Mouse (Mus musculus): ENCODE results near the gene Sucla2. TPM values are rescaled to one million over a fixed set of nuclear protein-coding genes. Genes with fewer than 3 reads are reported as not detected.
A peak's percentile ranks its signal among the peaks of the same experiment; 100 is the strongest.

Sucla2 gene
- 109 and 111 TPM in 2 replicates for polyA plus RNA-seq (2015; fragmentation: Nextera tagmentation; extraction: Ambion mirVana)

- Histone ChIP-seq H3K9ac (peak within 1 kb of the TSS; percentile 60), H3K4me3 (peak within 1 kb of the TSS; percentile 54), H3K4me2 (peak within 1 kb of the TSS; percentile 37), H3K36me3 (replicated peaks) (no peaks in the 10 kb centered on the region), H3K4me1 (peaks cover 5% of the 10 kb centered on the region; the same call in 1 of the 2 replicates), H3K27me3 (replicated peaks) (no peaks in the 10 kb centered on the region), H3K27ac (peak within 1 kb of the TSS; percentile 96), H3K9me3 (no peaks in the 10 kb centered on the region)
- peak; percentile 100 for ATAC-seq (replicated peaks)
- under 1% methylated on average over 41 of the region's 41 CpGs for WGBS
Measured at GRCm38 (mm10) chr14:73524766-73525448, at the start of gene Sucla2. Gene Sucla2, plus strand, starts transcription at chr14:73525319.

DNA sequence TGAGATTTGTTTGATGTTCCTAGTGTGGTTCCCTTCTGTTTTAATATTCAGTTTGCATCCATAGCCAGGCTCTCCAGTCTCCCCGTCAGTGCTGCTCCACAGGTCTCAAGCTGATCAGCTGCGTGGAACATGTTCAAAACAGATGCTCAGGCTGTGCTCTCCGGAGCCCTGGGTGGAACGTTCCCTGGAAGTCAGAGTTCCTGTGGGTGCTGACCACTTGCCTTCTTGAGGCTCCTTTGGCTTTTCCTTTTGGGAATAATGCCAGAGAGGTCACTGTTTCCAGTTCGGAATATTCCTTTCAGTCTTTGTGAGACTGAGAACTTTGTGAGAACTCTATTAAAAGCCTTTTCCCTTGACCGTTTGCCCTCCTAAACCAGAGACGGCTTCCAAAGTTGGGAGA is 49.6 kb upstream of the Sucla2 start:
- Histone ChIP-seq H3K9me3 (no peaks in the 10 kb centered on the region), H3K4me3 (no peak overlapping the region), H3K9ac (no peak overlapping the region), H3K36me3 (replicated peaks) (no peaks in the 10 kb centered on the region), H3K4me2 (no peak overlapping the region), H3K4me1 (peaks cover 11% of the 10 kb centered on the region; the same call in 1 of the 2 replicates), H3K27ac (no peak overlapping the region), H3K27me3 (replicated peaks) (no peaks in the 10 kb centered on the region)
- ATAC-seq (replicated peaks): no peak
- WGBS: 62% methylated on average over 7 of the region's 7 CpGs

DNA sequence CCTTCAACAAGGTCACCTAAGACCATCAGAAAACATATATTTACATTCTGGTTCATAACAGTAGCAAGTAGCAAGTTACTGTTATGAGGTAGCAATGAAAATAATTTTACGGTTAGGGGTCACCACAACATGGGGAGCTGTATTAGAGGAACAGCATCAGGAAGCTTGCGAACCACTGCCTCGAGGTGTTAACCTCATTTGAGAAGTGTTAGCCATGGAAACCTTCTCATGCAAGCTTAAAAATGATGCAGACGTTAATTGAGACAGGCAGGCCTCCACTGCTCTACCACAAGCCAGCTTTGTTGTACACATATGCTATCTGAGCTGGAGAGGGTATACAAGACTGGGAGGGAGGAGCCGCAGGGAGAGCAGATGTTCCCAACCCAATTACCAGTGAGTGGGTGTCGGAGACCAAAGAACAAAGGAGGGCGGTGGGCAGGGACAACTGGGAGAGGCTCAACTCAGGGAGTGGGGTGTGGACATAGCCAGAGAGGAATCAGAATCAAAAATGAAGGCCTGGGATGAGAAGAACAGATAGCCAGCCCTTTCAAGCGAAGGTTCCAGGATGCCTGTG is 48.7 kb upstream of the Sucla2 start:
- no peak overlapping the region for H3K9ac ChIP-seq
- no peaks in the 10 kb centered on the region for H3K36me3 ChIP-seq (replicated peaks)
- H3K27me3 ChIP-seq (replicated peaks): no peaks in the 10 kb centered on the region
- H3K4me3 ChIP-seq: no peak overlapping the region
- H3K4me2 ChIP-seq: no peak overlapping the region
- peaks cover 11% of the 10 kb centered on the region; the same call in 1 of the 2 replicates for H3K4me1 ChIP-seq
- H3K9me3 ChIP-seq: no peaks in the 10 kb centered on the region
- WGBS: 69% methylated on average over 8 of the region's 8 CpGs
- no peak overlapping the region for H3K27ac ChIP-seq
- ATAC-seq (replicated peaks): 0 out of 2 replicates have a peak, but pooled peaks have one; percentile 46

GRCm38 (mm10) chr14:73477077-73477476 is 48.0 kb upstream of the Sucla2 start:
- Histone ChIP-seq H3K4me3 (no peak overlapping the region), H3K4me2 (no peak overlapping the region), H3K4me1 (peaks cover 11% of the 10 kb centered on the region; the same call in 1 of the 2 replicates), H3K9me3 (no peaks in the 10 kb centered on the region), H3K9ac (no peak overlapping the region), H3K27ac (no peak overlapping the region), H3K36me3 (replicated peaks) (no peaks in the 10 kb centered on the region), H3K27me3 (replicated peaks) (no peaks in the 10 kb centered on the region)
- no peak for ATAC-seq (replicated peaks)
- 95% methylated on average over 10 of the region's 10 CpGs for WGBS

DNA sequence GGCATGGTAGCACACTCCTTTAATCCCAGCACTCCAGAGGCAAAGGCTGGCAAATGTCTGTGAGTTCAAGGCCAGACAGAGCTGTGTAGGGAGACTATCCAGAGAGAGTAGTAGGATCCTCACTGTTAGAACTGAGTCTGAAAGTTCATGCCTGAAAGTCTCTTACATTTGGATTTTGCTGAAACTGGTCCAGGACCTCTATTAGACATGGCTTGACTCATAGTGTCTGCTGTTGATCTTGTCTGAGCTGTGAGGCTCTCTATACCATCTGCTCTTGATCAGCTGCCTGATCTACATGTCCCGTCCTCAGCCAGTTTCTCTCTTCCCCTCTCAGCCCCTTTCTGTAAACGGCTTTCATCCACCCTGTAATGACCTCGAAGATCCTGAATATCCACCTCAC is 46.8 kb upstream of the Sucla2 start:
- Histone ChIP-seq H3K36me3 (replicated peaks) (no peaks in the 10 kb centered on the region), H3K9me3 (no peaks in the 10 kb centered on the region), H3K27me3 (replicated peaks) (no peaks in the 10 kb centered on the region), H3K9ac (no peak overlapping the region), H3K4me2 (no peak overlapping the region), H3K27ac (no peak overlapping the region), H3K4me1 (peaks cover 5% of the 10 kb centered on the region; the same call in 1 of the 2 replicates), H3K4me3 (no peak overlapping the region)
- 79% methylated on average over 3 of the region's 3 CpGs for WGBS
- no peak for ATAC-seq (replicated peaks)

GRCm38 (mm10) chr14:73479771-73480170 is 45.3 kb upstream of the Sucla2 start:
- Histone ChIP-seq H3K9me3 (no peaks in the 10 kb centered on the region), H3K27me3 (replicated peaks) (no peaks in the 10 kb centered on the region), H3K9ac (no peak overlapping the region), H3K4me3 (no peak overlapping the region), H3K27ac (no peak overlapping the region), H3K4me2 (no peak overlapping the region), H3K4me1 (no peaks in the 10 kb centered on the region; the same call in 1 of the 2 replicates), H3K36me3 (replicated peaks) (no peaks in the 10 kb centered on the region)
- ATAC-seq (replicated peaks): no peak
- WGBS: 13% methylated on average over 1 of the region's 1 CpGs

DNA sequence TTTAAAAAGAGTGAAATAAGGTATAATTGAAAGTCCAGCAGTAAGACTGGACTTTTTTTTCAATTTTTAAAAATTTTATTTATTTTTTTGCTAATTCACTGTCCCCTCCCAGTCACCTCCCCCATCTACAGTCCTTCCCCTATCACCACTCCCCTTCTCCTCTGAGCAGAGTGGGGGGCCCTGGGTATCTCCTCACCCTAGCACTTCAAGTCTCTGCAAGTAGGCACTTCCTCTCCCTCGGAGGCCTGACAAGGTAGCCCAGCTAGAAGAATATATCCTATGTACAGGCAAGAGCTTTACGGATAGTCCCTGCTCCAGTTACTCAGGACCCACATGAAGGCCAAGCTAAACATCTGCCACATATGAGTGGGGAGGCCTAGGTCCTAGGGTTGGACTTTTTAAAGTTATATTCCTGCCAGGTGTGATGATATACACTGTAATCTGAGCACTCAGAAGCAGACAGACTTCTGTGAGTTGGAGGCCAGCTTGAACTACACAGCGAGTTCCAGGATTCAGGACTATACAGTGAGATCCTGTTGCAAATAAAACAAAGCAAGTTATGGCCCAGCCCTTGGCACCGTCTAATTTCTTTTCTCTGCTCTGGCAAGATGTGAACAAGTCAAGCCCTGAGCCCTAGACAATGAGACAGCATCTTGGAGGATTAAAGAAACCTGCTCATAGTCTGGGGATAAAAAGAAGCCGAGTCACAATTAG is 41.4 kb upstream of the Sucla2 start:
- Histone ChIP-seq H3K27ac (no peak overlapping the region), H3K4me2 (no peak overlapping the region), H3K4me3 (no peak overlapping the region), H3K4me1 (no peaks in the 10 kb centered on the region), H3K9me3 (no peaks in the 10 kb centered on the region), H3K36me3 (replicated peaks) (no peaks in the 10 kb centered on the region), H3K9ac (no peak overlapping the region), H3K27me3 (replicated peaks) (no peaks in the 10 kb centered on the region)
- WGBS: 79% methylated on average over 5 of the region's 5 CpGs
- ATAC-seq (replicated peaks): no peak

DNA sequence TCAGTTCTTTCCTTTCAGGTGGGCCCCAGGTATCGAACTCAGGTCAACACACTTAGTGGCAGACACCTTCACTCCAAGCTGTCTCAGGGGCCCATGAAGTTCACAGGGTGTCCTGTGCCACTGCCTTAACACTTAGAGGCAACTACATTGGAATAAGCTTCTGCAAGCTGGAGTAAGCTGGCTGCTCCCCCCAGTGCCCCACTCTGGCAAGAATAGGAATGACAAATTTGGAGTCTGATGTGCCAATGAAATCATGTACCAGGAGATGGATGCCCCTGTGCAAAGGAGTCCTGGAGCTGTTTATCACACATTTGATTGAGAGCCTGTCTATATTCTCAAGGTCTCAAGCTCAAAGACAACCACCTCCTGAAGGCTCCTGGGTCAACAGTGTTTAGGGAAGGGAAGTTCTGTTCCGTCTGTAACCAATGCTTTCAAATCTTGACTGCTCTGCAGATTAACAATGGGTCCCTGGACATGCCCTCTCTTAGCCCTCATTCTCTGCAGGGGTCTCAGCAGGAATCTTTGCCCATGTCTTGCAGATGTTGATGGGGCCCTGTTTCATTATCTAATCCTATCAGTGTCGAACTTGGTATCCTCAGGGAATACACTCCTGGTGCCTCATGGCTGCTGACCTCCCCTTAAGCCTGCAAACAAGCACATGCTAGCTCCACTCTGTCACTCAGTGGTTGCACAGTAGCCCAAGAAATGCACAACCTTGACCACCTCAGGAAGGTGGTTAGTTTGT is 40.6 kb upstream of the Sucla2 start:
- Histone ChIP-seq H3K27me3 (replicated peaks) (no peaks in the 10 kb centered on the region), H3K27ac (no peak overlapping the region), H3K4me2 (no peak overlapping the region), H3K4me1 (no peaks in the 10 kb centered on the region), H3K9ac (no peak overlapping the region), H3K36me3 (replicated peaks) (no peaks in the 10 kb centered on the region), H3K9me3 (no peaks in the 10 kb centered on the region), H3K4me3 (no peak overlapping the region)
- ATAC-seq (replicated peaks): no peak
- 66% methylated on average over 3 of the region's 3 CpGs for WGBS

DNA sequence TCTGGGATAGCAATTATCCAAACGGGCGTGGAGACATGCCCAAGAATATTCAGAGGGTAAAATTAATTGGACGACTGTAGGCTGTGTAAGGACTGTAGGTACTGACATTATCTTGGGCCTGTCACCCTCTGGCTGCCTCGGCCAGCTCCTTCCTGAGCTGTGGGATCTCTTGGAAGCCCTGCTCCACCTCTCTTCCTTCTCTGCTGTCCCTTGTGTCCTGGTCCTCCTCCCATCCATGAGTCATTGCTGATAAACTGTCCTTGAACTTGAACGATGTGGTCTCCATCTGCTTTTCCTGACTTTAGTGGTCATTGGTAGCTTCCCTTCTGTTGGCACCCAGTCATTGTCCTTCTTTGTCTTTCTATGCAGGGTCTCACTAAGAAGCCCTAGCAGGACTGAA is 38.5 kb upstream of the Sucla2 start:
- no peak overlapping the region for H3K27ac ChIP-seq
- WGBS: 84% methylated on average over 5 of the region's 5 CpGs
- H3K9ac ChIP-seq: no peak overlapping the region
- no peak overlapping the region for H3K4me3 ChIP-seq
- H3K4me1 ChIP-seq: no peaks in the 10 kb centered on the region
- ATAC-seq (replicated peaks): no peak
- no peaks in the 10 kb centered on the region for H3K9me3 ChIP-seq
- no peak overlapping the region for H3K4me2 ChIP-seq
- H3K27me3 ChIP-seq (replicated peaks): no peaks in the 10 kb centered on the region
- H3K36me3 ChIP-seq (replicated peaks): no peaks in the 10 kb centered on the region

DNA sequence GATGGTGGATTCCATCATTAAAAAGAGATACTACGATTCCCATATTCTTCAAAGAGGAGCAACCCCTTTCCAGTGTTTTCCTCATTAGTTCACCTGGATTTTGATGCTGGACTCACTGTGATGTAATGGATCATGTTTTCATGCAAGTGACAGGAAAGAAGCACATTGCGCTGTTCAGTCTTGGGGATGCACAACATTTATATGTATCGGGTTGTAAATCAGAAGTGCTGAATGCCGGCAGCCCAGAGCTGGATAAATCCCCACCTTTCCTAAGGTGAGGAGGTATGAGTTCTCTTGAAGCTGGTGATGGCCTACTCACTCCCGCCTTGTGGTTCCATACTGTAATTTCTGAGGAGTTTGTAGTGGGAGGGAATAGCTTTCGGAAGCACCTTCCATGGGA is 31.8 kb upstream of the Sucla2 start:
- H3K4me3 ChIP-seq: no peak overlapping the region
- no peaks in the 10 kb centered on the region for H3K27me3 ChIP-seq (replicated peaks)
- H3K27ac ChIP-seq: no peak overlapping the region
- no peak overlapping the region for H3K9ac ChIP-seq
- WGBS: 93% methylated on average over 6 of the region's 6 CpGs
- no peak overlapping the region for H3K4me2 ChIP-seq
- no peaks in the 10 kb centered on the region for H3K36me3 ChIP-seq (replicated peaks)
- no peaks in the 10 kb centered on the region for H3K9me3 ChIP-seq
- no peaks in the 10 kb centered on the region for H3K4me1 ChIP-seq
- no peak for ATAC-seq (replicated peaks)

GRCm38 (mm10) chr14:73494122-73494521 is 31.0 kb upstream of the Sucla2 start:
- Histone ChIP-seq H3K36me3 (replicated peaks) (no peaks in the 10 kb centered on the region), H3K4me2 (no peak overlapping the region), H3K9ac (no peak overlapping the region), H3K27me3 (replicated peaks) (no peaks in the 10 kb centered on the region), H3K4me1 (no peaks in the 10 kb centered on the region), H3K27ac (no peak overlapping the region), H3K4me3 (no peak overlapping the region), H3K9me3 (no peaks in the 10 kb centered on the region)
- ATAC-seq (replicated peaks): no peak
- 79% methylated on average over 6 of the region's 6 CpGs for WGBS

GRCm38 (mm10) chr14:73495753-73496152 is 29.4 kb upstream of the Sucla2 start:
- 77% methylated on average over 7 of the region's 7 CpGs for WGBS
- Histone ChIP-seq H3K36me3 (replicated peaks) (no peaks in the 10 kb centered on the region), H3K4me2 (no peak overlapping the region), H3K27ac (no peak overlapping the region), H3K27me3 (replicated peaks) (no peaks in the 10 kb centered on the region), H3K4me1 (no peaks in the 10 kb centered on the region), H3K9me3 (no peaks in the 10 kb centered on the region), H3K9ac (no peak overlapping the region), H3K4me3 (no peak overlapping the region)
- ATAC-seq (replicated peaks): no peak
